Mouse (Mus musculus): Measurements from ENCODE around the gene Fam131b. TPM values are rescaled to one million over a fixed set of nuclear protein-coding genes. Genes with fewer than 3 reads are reported as not detected.

The Fam131b gene
- polyA plus RNA-seq, 1 experiment: 0.15 TPM

- 92% methylated on average over 13 of the region's 13 CpGs for WGBS
- H3K27me3 ChIP-seq (ENCODE audit: control insufficient read depth, insufficient read depth, low read length): no peaks in the 10 kb centered on the region
- TF ChIP-seq POLR2A (IDR thresholded peaks at IDR 0.05; ENCODE audit: low read depth, low read length) (no peak), CTCF (IDR thresholded peaks at IDR 0.05; ENCODE audit: extremely low read depth, insufficient read depth, insufficient read length, insufficient replicate concordance) (no peak)
- H3K4me1 ChIP-seq (ENCODE audit: control insufficient read depth, insufficient read depth, insufficient read length): peaks cover 16% of the 10 kb centered on the region; the same call in 1 of the 2 replicates
- H3K4me3 ChIP-seq (ENCODE audit: extremely low read depth, insufficient read depth, insufficient read length): no peak overlapping the region
- H3K27ac ChIP-seq (ENCODE audit: insufficient read depth, low read length): no peak overlapping the region
- peaks cover 26% of the 10 kb centered on the region for H3K36me3 ChIP-seq (ENCODE audit: control insufficient read depth, insufficient read depth, low read length)
- no peak for DNase-seq (ENCODE audit: low read depth in 1 of 2, low spot score in 2 of 2)
Measured at GRCm38 (mm10) chr6:42355794-42356600, 31.6 kb upstream of the Fam131b start.

GRCm38 (mm10) chr6:42355366-42355765, 30.9 kb upstream of the Fam131b start:
- TF ChIP-seq CTCF (IDR thresholded peaks at IDR 0.05; ENCODE audit: extremely low read depth, insufficient read depth, insufficient read length, insufficient replicate concordance) (no peak), POLR2A (IDR thresholded peaks at IDR 0.05; ENCODE audit: low read depth, low read length) (no peak)
- Histone ChIP-seq H3K27ac (ENCODE audit: insufficient read depth, low read length) (no peak overlapping the region), H3K4me1 (ENCODE audit: control insufficient read depth, insufficient read depth, insufficient read length) (peaks cover 21% of the 10 kb centered on the region; the same call in 1 of the 2 replicates), H3K36me3 (ENCODE audit: control insufficient read depth, insufficient read depth, low read length) (peaks cover 26% of the 10 kb centered on the region), H3K27me3 (ENCODE audit: control insufficient read depth, insufficient read depth, low read length) (no peaks in the 10 kb centered on the region), H3K4me3 (ENCODE audit: extremely low read depth, insufficient read depth, insufficient read length) (no peak overlapping the region)
- no peak for DNase-seq (ENCODE audit: low read depth in 1 of 2, low spot score in 2 of 2)
- WGBS: 84% methylated on average over 6 of the region's 6 CpGs

GRCm38 (mm10) chr6:42354076-42355019, 29.9 kb upstream of the Fam131b start:
- WGBS: 29% methylated on average over 11 of the region's 11 CpGs
- Histone ChIP-seq H3K27me3 (ENCODE audit: control insufficient read depth, insufficient read depth, low read length) (no peaks in the 10 kb centered on the region), H3K4me3 (ENCODE audit: extremely low read depth, insufficient read depth, insufficient read length) (no peak overlapping the region; the same call in 1 of the 2 replicates), H3K36me3 (ENCODE audit: control insufficient read depth, insufficient read depth, low read length) (peaks cover 24% of the 10 kb centered on the region), H3K4me1 (ENCODE audit: control insufficient read depth, insufficient read depth, insufficient read length) (peaks cover 21% of the 10 kb centered on the region; the same call in 1 of the 2 replicates), H3K27ac (ENCODE audit: insufficient read depth, low read length) (peak overlapping the region; percentile 27; the same call in 1 of the 2 replicates)
- TF ChIP-seq POLR2A (IDR thresholded peaks at IDR 0.05; ENCODE audit: low read depth, low read length) (no peak), CTCF (IDR thresholded peaks at IDR 0.05; ENCODE audit: extremely low read depth, insufficient read depth, insufficient read length, insufficient replicate concordance) (no peak)
- no peak for DNase-seq (ENCODE audit: low read depth in 1 of 2, low spot score in 2 of 2)

GRCm38 (mm10) chr6:42353180-42353579, 28.7 kb upstream of the Fam131b start:
- no peak for TF ChIP-seq CTCF (IDR thresholded peaks at IDR 0.05; ENCODE audit: extremely low read depth, insufficient read depth, insufficient read length, insufficient replicate concordance)
- H3K27ac ChIP-seq (ENCODE audit: insufficient read depth, low read length): peak overlapping the region; percentile 19
- peaks cover 21% of the 10 kb centered on the region; the same call in 1 of the 2 replicates for H3K4me1 ChIP-seq (ENCODE audit: control insufficient read depth, insufficient read depth, insufficient read length)
- no peak overlapping the region for H3K4me3 ChIP-seq (ENCODE audit: extremely low read depth, insufficient read depth, insufficient read length)
- H3K36me3 ChIP-seq (ENCODE audit: control insufficient read depth, insufficient read depth, low read length): peaks cover 17% of the 10 kb centered on the region
- DNase-seq (ENCODE audit: low read depth in 1 of 2, low spot score in 2 of 2): peak in 1 of 2 experiments; percentile 28
- 15% methylated on average over 8 of the region's 8 CpGs for WGBS
- H3K27me3 ChIP-seq (ENCODE audit: control insufficient read depth, insufficient read depth, low read length): no peaks in the 10 kb centered on the region

GRCm38 (mm10) chr6:42352486-42352846, 28.0 kb upstream of the Fam131b start:
- WGBS: 73% methylated on average over 1 of the region's 1 CpGs
- DNase-seq (ENCODE audit: low read depth in 1 of 2, low spot score in 2 of 2): no peak
- no peak for TF ChIP-seq POLR2A (IDR thresholded peaks at IDR 0.05; ENCODE audit: low read depth, low read length)
- TF ChIP-seq CTCF (IDR thresholded peaks at IDR 0.05; ENCODE audit: extremely low read depth, insufficient read depth, insufficient read length, insufficient replicate concordance): no peak
- H3K27me3 ChIP-seq (ENCODE audit: control insufficient read depth, insufficient read depth, low read length): no peaks in the 10 kb centered on the region
- peaks cover 21% of the 10 kb centered on the region; the same call in 1 of the 2 replicates for H3K4me1 ChIP-seq (ENCODE audit: control insufficient read depth, insufficient read depth, insufficient read length)
- H3K27ac ChIP-seq (ENCODE audit: insufficient read depth, low read length): peak overlapping the region; percentile 17; the same call in 1 of the 2 replicates
- H3K4me3 ChIP-seq (ENCODE audit: extremely low read depth, insufficient read depth, insufficient read length): no peak overlapping the region; the same call in 1 of the 2 replicates
- H3K36me3 ChIP-seq (ENCODE audit: control insufficient read depth, insufficient read depth, low read length): peaks cover 11% of the 10 kb centered on the region

GRCm38 (mm10) chr6:42351776-42352485, 27.5 kb upstream of the Fam131b start:
- H3K27ac ChIP-seq (ENCODE audit: insufficient read depth, low read length): peak overlapping the region; percentile 17
- 42% methylated on average over 7 of the region's 7 CpGs for WGBS
- H3K4me1 ChIP-seq (ENCODE audit: control insufficient read depth, insufficient read depth, insufficient read length): peaks cover 21% of the 10 kb centered on the region; the same call in 1 of the 2 replicates
- H3K36me3 ChIP-seq (ENCODE audit: control insufficient read depth, insufficient read depth, low read length): peaks cover 10% of the 10 kb centered on the region
- peak overlapping the region; percentile 89; the same call in 1 of the 2 replicates for H3K4me3 ChIP-seq (ENCODE audit: extremely low read depth, insufficient read depth, insufficient read length)
- DNase-seq (ENCODE audit: low read depth in 1 of 2, low spot score in 2 of 2): peak in 1 of 2 experiments; percentile 38
- no peaks in the 10 kb centered on the region for H3K27me3 ChIP-seq (ENCODE audit: control insufficient read depth, insufficient read depth, low read length)
- TF ChIP-seq CTCF (IDR thresholded peaks at IDR 0.05; ENCODE audit: extremely low read depth, insufficient read depth, insufficient read length, insufficient replicate concordance) (no peak), POLR2A (IDR thresholded peaks at IDR 0.05; ENCODE audit: low read depth, low read length) (no peak)
